Mouse (Mus musculus): ENCODE data around the gene Htt.
"Not testable (repeated sequence)": the region's sequence is repeated elsewhere in the genome, so short reads cannot be mapped to it uniquely, and the experiment has no call there.

Htt gene

GRCm38 (mm10) chr5:34761509-34761908 lies at the start of gene Htt:
Htt (plus strand) TSS chr5:34761740.
- DNase-seq (ENCODE audit: low spot score in 2 of 2) = peak; percentile 98 to 99

- DNase-seq (ENCODE audit: low spot score in 2 of 2) = not testable (repeated sequence)
These were observed 47.2 kb upstream of the Htt start for GRCm38 (mm10) chr5:34714371-34714770.

GRCm38 (mm10) chr5:34714816-34715215 lies 46.7 kb upstream of the Htt start:
- no peak for DNase-seq (ENCODE audit: low spot score in 2 of 2)

DNA sequence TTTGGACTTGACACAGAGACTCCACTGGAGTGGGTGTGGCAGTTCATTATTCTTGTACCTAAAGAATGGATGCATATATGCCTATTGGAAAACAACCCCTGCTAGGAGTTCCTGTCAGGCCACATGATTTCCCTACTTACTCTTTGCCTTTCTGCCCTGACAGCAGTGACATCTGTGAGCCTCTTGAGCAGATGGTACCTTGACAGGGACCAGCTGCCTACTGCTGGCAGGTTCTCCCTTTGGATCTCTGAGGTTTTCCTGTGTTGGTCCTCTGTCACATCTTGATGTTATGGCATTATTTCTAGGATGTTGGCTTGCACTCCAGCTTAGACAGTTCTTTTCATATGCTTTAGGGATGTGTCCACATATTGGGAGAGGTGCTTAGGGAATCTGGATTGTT lies 32.4 kb upstream of the Htt start:
- no peak for DNase-seq (ENCODE audit: low spot score in 2 of 2)

DNA sequence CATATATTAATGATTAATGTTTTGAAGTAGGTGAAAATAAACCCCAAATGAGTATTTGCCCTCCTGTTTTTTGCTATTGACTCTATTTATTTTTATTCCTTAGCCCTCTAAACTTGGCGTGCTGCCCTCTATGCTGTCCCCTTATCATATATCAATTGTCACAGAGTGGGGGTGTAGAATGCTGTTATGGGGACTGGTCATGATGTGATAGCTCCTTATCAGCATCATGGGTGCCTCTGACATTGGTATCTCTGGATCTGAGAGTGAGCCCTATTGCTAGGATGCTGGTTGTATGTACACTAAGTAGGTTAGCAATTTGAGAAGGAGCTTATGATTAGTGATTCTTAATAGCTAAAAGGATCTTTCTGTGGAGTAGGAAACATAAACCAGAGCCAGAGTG lies 31.3 kb upstream of the Htt start:
- DNase-seq (ENCODE audit: low spot score in 2 of 2) = no peak

DNA sequence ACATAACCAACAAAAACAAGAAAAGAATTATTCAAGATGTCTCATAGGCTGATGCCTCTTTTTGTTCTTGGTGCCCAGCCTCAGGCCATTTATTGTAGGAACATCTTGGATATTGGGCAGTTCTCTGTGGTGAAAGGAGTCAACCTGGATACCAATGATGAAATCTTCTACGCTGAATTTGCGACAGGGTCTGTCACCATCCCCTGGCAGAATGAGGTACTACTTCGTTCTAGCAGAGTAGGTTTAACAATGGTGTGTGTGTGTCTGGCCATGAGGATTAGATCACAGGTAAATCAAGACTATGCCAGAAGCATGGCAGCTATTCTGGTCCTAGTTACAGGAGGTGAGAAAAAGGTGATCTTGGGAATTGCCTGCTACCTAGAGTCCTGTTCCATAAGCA lies 10.1 kb upstream of the Htt start:
- no peak for DNase-seq (ENCODE audit: low spot score in 2 of 2)

GRCm38 (mm10) chr5:34758762-34759161 lies 2.8 kb upstream of the Htt start:
- DNase-seq (ENCODE audit: low spot score in 2 of 2) = no peak

- no peak for DNase-seq (ENCODE audit: low spot score in 2 of 2)
These were observed 561 bp upstream of the Htt start for GRCm38 (mm10) chr5:34760850-34761508.

DNA sequence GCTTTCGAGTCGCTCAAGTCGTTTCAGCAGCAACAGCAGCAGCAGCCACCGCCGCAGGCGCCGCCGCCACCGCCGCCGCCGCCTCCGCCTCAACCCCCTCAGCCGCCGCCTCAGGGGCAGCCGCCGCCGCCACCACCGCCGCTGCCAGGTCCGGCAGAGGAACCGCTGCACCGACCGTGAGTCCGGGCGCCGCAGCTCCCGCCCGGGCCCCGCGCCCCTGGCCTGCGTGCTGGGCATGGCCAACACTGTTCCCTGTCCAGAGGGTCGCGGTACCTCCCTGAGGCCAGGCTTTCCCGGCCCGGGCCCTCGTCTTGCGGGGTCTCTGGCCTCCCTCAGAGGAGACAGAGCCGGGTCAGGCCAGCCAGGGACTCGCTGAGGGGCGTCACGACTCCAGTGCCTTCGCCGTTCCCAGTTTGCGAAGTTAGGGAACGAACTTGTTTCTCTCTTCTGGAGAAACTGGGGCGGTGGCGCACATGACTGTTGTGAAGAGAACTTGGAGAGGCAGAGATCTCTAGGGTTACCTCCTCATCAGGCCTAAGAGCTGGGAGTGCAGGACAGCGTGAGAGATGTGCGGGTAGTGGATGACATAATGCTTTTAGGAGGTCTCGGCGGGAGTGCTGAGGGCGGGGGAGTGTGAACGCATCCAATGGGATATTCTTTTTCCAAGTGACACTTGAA lies 533 bp downstream of the Htt start:
- DNase-seq (ENCODE audit: low spot score in 2 of 2) = peak; percentile 53 to 60

DNA sequence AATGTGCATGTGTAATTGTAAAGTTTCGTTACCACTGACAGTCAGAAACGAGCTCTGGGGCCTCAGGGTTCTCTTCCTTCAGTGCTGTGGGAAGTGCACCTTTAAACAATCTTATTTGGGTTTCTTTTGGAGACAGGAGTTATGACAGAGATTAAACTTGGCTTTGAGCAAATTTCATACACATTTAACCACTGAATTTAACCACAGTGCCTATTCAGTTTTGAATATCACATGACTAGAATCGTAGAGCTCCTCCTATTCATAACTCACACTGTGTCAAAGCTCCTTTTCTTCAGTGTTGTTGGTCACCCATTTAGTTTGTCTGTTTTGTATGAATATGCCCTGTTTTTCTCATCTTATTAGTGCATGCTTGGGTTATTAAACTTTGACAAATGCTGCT lies 10.3 kb downstream of the Htt start:
- no peak for DNase-seq (ENCODE audit: low spot score in 2 of 2)

DNA sequence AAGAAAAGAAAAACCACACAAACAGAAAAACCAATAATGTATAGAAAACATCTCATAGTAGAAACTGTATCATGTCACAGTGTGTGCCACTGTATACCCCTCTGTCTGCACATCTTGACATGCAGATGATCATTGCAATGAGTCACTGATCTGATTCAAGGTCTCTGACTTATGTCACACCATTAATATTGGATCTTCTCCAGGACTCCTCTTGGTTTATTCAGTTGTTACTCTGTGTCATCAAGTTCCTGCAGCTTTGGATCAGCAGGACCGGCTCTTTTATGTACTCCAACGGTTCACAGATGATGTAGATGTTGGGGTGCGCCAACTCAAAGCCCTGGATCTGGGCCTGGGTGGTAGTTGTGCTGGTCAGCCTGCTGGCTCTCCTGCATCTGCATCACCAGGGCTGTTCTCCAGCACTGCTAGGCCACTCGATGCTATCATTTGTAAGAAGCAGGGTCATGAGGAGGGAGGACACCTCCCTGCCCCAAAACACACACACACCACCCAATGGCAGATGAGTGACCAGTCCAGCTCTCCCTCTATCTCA lies 11.2 kb downstream of the Htt start:
- DNase-seq (ENCODE audit: low spot score in 2 of 2) = no peak

DNA sequence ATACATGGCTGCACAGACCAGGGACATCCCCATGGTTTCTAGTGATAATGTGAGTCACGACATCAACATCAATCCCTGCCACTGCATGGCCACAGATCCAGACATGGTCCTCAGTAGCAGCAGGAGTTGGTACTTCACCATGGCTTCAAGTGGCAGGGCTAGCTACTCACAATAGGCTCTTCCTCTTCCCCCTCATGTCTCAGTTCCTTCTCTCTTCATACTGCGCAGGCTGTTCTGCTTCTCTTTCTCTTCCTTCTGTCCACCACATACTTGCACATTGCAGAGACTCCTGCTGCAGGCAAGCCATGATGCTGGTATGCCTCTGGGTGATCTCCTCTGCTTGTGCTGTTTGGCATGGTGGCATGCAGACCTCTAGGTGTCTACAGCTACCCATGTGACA lies 11.9 kb downstream of the Htt start:
- no peak for DNase-seq (ENCODE audit: low spot score in 2 of 2)

- no peak for DNase-seq (ENCODE audit: low spot score in 2 of 2)
These were observed 23.5 kb downstream of the Htt start for GRCm38 (mm10) chr5:34785027-34785426.

- no peak for DNase-seq (ENCODE audit: low spot score in 2 of 2)
These were observed 29.6 kb downstream of the Htt start for GRCm38 (mm10) chr5:34791141-34791540.

DNA sequence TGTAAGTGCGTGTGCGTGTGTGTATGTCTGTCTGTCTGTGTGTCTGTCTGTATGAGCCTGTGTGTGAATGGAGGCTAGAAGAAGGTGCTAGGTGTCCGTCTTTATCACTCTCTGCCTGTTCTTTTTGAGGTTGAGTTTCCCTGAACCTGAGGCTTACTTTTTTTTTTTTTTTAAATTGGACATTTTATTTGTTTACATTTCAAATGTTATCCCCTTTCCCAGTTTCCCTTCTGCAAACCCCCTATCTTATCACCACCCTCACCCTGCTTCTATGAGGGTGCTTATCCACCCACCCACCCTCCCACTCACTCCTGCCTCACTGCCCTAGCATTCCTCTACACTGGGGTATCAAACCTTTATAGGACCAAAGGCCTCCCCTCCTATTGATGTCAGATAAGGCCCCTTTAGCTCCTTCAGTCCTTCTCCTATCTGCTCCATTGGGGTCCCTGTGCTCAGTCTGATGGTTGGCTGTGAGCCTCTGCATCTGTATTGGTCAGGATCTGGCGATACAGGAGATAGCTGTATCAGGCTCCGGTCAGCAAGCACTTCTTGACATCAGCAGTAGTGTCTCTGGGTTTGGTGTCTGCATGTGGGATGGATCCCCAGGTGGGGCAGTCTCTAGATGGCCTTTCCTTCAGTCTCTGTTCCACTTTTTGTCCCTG lies 38.9 kb downstream of the Htt start:
- DNase-seq (ENCODE audit: low spot score in 2 of 2) = no peak

- no peak for DNase-seq (ENCODE audit: low spot score in 2 of 2)
These were observed 44.5 kb downstream of the Htt start for GRCm38 (mm10) chr5:34806038-34806437.

DNA sequence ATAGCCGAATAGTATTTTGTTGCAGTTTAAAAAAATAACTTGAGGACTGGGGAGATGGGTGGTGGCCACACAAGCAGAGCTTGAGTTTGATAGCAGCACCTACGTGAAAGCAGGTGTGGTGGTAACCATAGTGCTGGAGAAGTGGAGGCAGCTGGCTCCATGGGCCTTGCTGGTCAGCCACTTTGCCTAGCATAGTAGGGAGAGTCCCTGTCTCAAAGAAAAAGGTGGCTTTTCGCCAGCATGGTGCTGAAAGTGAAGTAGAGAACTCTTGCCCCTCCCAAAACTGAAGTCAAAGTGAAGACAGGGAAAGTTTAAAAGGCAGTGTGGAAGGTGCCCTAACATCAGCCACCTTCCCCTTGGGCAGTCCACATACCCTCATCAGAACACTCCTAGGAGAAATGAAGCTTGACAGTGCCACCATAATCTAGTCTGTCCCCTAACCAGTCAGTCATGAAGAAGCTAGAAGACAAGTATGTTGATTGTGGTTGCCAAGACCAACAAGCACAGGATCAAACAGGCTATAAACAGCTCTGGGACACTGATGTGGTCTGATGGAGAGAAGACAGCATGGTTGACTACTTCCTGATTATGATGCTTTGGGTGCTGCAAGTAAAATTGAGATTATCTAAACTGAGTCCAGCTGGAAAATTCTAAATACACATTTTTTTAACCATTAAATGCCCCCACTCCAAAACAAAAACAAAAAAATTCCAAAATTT lies 61.0 kb downstream of the Htt start:
- DNase-seq (ENCODE audit: low spot score in 2 of 2) = no peak

- no peak for DNase-seq (ENCODE audit: low spot score in 2 of 2)
These were observed 92.5 kb downstream of the Htt start for GRCm38 (mm10) chr5:34854079-34854478.

DNA sequence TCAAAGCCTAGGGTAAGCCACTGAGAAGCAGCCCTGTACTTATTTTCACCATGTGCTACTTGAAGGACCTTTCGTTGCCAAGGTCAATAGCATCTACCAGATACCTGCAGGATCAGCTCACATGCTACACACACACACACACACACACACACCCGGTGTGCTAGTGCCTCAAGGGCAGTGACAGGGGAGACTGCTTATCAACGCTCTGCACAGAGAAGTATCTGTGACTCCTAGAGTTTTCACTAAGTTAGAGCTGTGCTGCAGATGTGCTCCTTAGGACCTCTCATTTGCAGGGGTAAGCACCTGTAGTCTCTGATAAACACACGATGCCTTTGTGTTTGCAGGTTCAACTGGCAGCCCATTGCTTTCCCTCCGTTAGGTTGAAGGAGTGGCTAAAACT lies 103.8 kb downstream of the Htt start:
- no peak for DNase-seq (ENCODE audit: low spot score in 2 of 2)

- not testable (repeated sequence) for DNase-seq (ENCODE audit: low spot score in 2 of 2)
These were observed 118.8 kb downstream of the Htt start for GRCm38 (mm10) chr5:34880307-34880706.

- no peak for DNase-seq (ENCODE audit: low spot score in 2 of 2)
These were observed 119.5 kb downstream of the Htt start for GRCm38 (mm10) chr5:34881023-34881422.

DNA sequence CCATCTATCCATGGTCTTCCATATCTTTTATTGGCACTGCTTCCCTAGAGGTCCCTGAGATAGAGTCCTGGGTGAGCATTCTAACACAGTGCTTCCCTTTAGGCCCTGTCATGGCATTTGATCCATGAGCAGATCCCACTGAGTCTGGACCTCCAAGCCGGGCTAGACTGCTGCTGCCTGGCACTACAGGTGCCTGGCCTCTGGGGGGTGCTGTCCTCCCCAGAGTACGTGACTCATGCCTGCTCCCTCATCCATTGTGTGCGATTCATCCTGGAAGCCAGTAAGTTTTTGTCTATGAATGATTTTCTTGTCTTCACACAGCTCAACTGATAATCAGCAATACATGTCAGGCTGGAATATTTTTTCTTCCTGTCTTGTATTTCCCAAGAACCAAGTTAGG lies 123.7 kb downstream of the Htt start:
- no peak for DNase-seq (ENCODE audit: low spot score in 2 of 2)

Measured in frontal cortex, postnatal 36 days (tissue).